Mouse (Mus musculus) spleen, adult 12 weeks (tissue): ENCODE measurements around the gene Kif21b.

ENCODE experiments used
- DNase-seq: peaks from one replicate; pipeline ENCODE4 v3.0.0; 2022; ENCODE audit warnings: low spot score

Kif21b gene

DNA sequence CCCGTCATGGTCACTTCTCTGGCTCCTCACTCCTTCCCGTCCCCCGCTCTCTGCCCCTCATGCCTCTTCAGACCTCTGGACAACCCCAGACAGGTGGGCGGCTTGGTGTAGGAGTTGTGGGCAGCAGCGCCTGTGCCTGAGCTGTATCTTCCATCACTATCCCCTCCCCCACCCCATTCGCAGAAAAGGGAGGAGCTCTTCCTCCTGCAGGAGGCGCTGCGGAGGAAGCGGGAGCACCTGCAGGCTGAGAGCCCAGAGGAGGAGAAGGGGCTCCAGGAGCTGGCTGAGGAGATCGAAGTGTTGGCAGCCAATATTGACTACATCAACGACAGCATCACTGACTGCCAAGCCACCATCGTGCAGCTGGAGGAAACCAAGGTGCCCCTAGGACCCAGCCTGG is 28.6 kb downstream of the Kif21b start:
- DNase-seq, result no peak

GRCm38 (mm10) chr1:136160297-136160696 is 29.1 kb downstream of the Kif21b start:
- no peak for DNase-seq

GRCm38 (mm10) chr1:136160930-136161329 is 29.7 kb downstream of the Kif21b start:
- no peak for DNase-seq

DNA sequence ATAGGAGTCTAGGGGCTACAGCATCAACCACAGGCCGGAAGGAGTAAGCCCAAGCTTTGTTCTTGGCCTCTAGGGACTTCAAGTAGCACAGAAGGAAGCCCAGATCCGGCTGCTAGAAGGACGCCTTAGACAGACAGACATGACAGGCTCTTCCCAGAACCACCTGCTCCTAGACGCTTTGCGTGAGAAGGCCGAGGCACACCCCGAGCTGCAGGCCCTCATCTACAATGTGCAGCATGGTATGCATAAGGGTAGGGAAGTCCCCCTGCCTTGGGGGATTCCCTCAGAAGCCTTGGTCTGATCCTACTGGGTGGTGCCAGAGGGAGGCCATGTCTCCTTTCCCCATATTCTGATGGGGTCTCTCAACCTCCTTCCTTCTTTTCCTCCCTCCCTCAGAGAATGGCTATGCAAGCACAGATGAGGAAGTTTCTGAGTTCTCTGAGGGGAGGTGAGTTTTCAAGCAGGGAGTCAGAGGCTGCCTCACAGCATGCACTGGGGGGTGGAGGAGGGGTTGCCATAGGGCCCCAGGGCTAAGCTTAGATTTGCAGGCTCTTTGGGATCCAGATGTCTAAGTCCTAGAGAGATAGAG is 30.2 kb downstream of the Kif21b start:
- DNase-seq, result no peak

DNA sequence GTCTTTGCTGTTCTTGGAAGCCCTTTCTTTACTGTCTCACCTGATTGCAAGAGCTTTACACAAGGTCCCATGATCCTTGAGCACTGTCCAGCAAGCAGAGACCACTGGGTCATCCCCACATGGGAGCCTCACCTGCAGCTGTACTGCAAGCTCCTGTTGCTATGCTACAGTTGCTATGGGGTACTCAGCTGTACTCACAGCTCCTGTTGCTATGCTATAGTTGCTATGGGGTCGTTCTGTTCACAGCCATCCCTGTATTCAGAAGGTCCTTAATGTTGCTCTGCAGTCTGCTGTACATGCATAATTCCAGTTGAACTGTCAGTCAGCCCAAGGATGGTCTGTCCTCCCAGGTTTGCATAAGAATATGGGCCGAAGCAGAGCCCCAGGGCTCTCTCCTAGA is 34.2 kb downstream of the Kif21b start:
- DNase-seq, result no peak

GRCm38 (mm10) chr1:136167657-136168056 is 36.5 kb downstream of the Kif21b start:
- DNase-seq, result no peak

GRCm38 (mm10) chr1:136170109-136170508 is 38.9 kb downstream of the Kif21b start:
- DNase-seq, result no peak

- no peak for DNase-seq
These were observed 41.5 kb downstream of the Kif21b start for GRCm38 (mm10) chr1:136172696-136173095.

GRCm38 (mm10) chr1:136174101-136174606 is 43.0 kb downstream of the Kif21b start:
- DNase-seq, result peak; percentile 39

- DNase-seq, result peak; percentile 48
These were observed 44.0 kb downstream of the Kif21b start for GRCm38 (mm10) chr1:136175183-136175582.

GRCm38 (mm10) chr1:136177085-136177484 is 45.9 kb downstream of the Kif21b start:
- DNase-seq, result no peak

DNA sequence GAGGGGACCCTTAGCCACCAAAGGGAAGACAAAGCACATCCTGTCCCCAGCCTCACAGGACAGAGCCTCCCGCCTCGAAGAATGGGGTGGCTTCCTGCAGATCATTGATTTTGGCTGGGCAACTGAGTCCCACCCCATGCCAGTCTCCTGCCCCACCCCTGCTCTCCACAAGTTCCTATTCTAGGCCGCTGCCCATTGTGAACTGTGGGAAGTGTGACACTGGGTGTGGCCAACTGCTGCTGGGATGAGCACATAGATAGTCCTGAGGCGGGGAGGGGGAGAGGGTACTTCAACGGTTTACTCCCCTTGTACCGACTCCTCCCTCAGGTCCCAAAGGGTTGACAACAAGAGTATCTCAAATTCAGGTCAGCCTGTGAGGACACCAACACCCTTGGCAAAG is 47.6 kb downstream of the Kif21b start:
- no peak for DNase-seq

DNA sequence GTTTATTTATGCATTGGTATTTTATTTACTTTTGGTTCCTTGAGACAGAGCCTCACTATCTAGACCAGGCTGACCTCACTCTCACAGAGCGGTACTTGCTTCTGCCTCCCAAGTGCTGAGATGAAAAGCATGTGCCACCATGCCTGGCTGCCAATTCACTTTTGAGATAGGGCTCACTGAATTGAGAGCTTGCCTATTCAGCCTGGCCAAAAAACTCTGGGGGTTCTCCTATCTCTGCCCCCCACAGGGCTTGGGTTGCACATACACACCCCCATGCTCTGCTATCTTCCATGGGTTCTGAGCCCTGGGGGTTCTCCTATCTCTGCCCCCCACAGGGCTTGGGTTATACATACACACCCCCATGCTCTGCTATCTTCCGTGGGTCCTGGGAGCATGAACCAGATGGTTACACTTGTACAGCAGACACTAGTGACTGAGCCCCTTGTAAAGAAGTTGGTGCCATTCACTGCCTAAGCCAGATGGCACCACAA is 48.4 kb downstream of the Kif21b start:
- DNase-seq, result no peak

DNA sequence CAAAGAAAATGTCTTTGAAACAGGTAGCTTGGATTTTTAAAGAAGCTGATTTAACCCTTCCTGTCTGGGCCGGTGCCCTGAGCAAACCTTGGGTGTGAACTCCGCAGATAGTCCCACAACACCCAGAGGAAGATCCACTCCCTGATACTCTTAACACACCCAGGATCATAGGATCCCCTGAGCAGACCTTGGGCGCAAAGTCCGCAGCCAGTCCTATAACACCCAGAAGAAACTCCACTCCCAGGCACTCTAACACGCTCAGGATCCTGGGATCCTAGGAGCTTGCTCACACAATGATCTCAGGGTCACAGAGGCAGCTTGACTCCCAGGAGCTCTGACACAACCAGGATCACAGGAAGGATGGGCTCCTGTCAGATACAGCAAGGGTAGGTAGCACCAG is 58.8 kb downstream of the Kif21b start:
- DNase-seq, result no peak

DNA sequence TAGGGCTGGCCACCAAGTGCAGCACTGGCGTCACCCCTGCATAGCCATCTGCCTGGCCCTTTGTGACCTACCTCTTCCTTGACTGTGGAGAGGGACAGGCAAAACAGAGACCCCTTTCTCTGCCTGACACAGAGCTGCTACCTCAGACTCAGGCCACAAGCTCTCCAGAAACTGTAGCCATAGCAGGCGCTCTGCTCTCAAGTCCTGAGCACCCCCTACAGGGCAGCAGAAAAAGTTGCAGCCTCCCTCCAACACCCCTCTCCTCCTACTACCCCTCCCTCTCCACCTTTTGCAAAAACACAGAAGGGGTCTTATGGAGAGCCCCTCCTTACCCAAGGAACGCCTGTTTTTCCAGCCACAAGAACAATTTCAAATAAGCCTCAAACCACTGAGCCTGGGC is 81.6 kb downstream of the Kif21b start, which contains the start of gene Mroh3:
Gene Mroh3 (minus strand): TSS at position 26 of the 400 bp plus-strand sequence.
- no peak for DNase-seq

DNA sequence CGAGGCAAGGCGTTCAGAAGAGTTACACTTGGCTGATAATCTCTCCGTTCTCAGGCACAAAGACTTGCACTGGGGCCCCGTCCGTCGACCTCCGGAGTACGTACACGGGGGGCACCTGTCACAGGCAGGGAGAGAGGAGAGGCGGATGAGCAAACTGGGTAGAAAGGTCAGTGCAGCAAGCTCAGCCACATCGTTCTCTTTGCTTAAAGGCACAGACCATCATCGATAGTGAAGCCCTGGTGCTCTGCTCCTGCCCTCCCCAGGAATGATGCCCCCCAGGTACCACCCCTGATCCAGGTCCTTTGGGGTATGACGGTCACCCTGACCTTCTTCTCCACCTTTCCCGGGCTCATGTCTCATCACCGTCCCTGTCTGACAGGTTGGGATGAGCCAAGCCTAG is 83.1 kb downstream of the Kif21b start:
- no peak for DNase-seq

GRCm38 (mm10) chr1:136220037-136220871 is 89.1 kb downstream of the Kif21b start:
- no peak for DNase-seq

DNA sequence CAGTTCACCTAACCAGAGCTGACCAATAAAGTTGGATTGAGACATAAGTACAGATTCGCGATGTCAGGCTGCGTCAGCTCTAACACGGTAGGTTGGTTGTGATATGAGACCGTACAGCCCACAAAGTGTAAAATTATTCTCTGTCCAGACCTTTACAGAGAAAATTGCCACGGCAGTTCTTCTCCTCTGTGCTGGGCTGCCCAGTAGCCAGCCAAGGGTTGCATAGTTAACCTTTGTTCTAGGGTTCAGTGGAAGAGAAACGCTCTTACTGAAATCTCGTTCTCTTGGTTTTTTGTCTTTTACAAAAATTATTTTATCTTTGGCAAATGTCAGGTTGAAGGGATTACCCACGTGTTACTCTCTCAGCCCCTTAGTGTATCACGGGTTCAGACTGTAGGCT is 91.2 kb downstream of the Kif21b start:
- no peak for DNase-seq

GRCm38 (mm10) chr1:136223758-136224342 is 92.7 kb downstream of the Kif21b start:
- no peak for DNase-seq

DNA sequence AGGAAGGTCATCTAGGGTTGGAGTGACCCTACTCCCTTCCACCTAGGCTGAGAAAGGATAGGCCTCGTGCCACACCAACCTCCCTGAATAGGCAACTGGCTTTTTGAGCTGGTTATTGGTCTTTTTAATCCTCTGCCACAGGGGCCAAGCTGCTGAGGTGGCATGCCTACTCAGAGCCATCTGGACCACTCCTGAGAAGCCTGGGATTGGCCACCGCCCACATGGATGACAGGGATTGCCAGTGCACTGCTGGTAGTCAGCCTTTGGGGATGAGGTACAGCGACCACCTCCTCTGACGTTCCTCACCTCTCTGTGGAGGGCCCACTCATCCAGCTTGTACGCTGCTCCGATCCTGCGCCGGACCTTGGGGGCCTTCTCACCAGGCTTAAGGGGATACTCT is 94.7 kb downstream of the Kif21b start:
- DNase-seq, result no peak

GRCm38 (mm10) chr1:136226626-136227025 is 95.4 kb downstream of the Kif21b start:
- no peak for DNase-seq
